Mouse (Mus musculus) ES-E14 (cell line): ENCODE measurements at regions not wholly inside any gene's neighbourhood (a gene's known extent, or its start where the extent isn't known, plus 50 kb on each side); places are given as distances from the start of the nearest gene placed in this dataset.

Experiments used
- CHD2 ChIP-seq: IDR thresholded peaks from 2 replicates; pipeline ENCODE4 v1.6.1; 2014; ENCODE audit warnings: mild to moderate bottlenecking, low read depth, low read length, inconsistent platforms
- HCFC1 ChIP-seq: IDR thresholded peaks from 2 replicates; pipeline ENCODE4 v1.6.1; 2012; ENCODE audit warnings: low read length, inconsistent platforms, borderline replicate concordance; ENCODE audit not compliant: insufficient read depth
- ZC3H11A ChIP-seq: IDR thresholded peaks from 2 replicates; pipeline ENCODE4 v1.6.1; 2012; ENCODE audit warnings: low read depth, mild to moderate bottlenecking, inconsistent platforms, low read length, borderline replicate concordance
- ZNF384 ChIP-seq: IDR thresholded peaks from 2 replicates; pipeline ENCODE4 v1.6.1; 2012; ENCODE audit warnings: low read depth, low read length, inconsistent platforms

DNA sequence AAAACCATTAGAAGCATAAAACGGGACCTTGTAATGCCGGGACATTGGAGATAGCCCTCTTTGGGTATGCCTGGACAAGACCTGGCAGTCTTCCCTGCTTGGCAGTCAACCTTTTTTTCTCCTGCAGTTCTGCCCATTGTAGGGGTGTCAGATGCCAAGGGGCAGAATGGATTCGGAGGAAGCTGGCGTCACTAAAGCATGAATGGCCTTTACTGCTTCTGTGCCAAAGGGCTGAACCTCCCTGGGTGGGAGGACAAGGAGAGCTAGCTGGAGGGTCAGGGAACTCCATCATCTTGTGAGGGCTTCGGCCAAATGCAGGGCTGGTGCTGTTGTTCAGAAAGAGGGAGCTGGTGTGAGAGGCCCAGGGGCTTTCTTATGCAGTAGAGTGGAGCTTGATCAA, 60.1 kb upstream of the Nkx2-2 start:
- TF ChIP-seq CHD2 (no peak), ZC3H11A (no peak), HCFC1 (no peak), ZNF384 (no peak)
